Mouse (Mus musculus) MEL (cell line): ENCODE results near the gene Trub1. TPM values are rescaled to one million over a fixed set of nuclear protein-coding genes. Genes with fewer than 3 reads are reported as not detected.

Experiments
- DNase-seq: peaks from one replicate; pipeline ENCODE4 v3.0.0; 2011; ENCODE audit warnings: low read depth, low spot score
- H3K27ac ChIP-seq: 2 replicates; pipeline ENCODE4 v1.5.1; 2012; ENCODE audit warnings: low read depth, mild to moderate bottlenecking, control low read depth, low read length, moderate library complexity; ENCODE audit not compliant: control insufficient read depth
- H3K27me3 ChIP-seq, 2 experiments: fragments of 150-350 bp in 1 of 2; sonication (generic) in 1 of 2; 2 replicates each; pipeline ENCODE4 v1.6.1; 2012; ENCODE audit warnings: low read length in 2 of 2, mild to moderate bottlenecking in 2 of 2, improper control_type of control experiment in 1 of 2, moderate library complexity in 1 of 2; ENCODE audit not compliant: insufficient read depth in 2 of 2, control insufficient read depth in 1 of 2
- H3K36me3 ChIP-seq, 2 experiments: 2 replicates each; pipeline ENCODE4 v1.6.1; 2012 to 2014; ENCODE audit warnings: low read length in 2 of 2, improper control_type of control experiment in 1 of 2, inconsistent platforms in 1 of 2, mild to moderate bottlenecking in 1 of 2; ENCODE audit not compliant: insufficient read depth in 2 of 2, control insufficient read depth in 1 of 2
- H3K4me1 ChIP-seq, 2 experiments: fragments of 150-350 bp in 1 of 2; sonication (generic) in 1 of 2; 2 replicates each; pipeline ENCODE4 v1.6.1; 2012; ENCODE audit warnings: low read length in 2 of 2, improper control_type of control experiment in 1 of 2, mild to moderate bottlenecking in 1 of 2; ENCODE audit not compliant: insufficient read depth in 2 of 2, control insufficient read depth in 1 of 2
- H3K4me3 ChIP-seq, 2 experiments: fragments of 150-350 bp in 1 of 2; sonication (generic) in 1 of 2; 2 replicates each; pipeline ENCODE4 v1.5.1; 2012; ENCODE audit warnings: low read depth in 2 of 2, low read length in 2 of 2, mild to moderate bottlenecking in 2 of 2, moderate library complexity in 2 of 2, control low read depth in 1 of 2, improper control_type of control experiment in 1 of 2; ENCODE audit not compliant: control insufficient read depth in 1 of 2, insufficient read depth in 1 of 2
- H3K79me2 ChIP-seq: 2 replicates; pipeline ENCODE4 v1.6.1; 2012; ENCODE audit warnings: mild to moderate bottlenecking, low read length, moderate library complexity; ENCODE audit not compliant: control insufficient read depth, poor library complexity, insufficient read depth
- H3K9ac ChIP-seq: 2 replicates; pipeline ENCODE4 v1.6.1; 2012; ENCODE audit warnings: low read depth, mild to moderate bottlenecking, control low read depth, low read length, moderate library complexity; ENCODE audit not compliant: control insufficient read depth, poor library complexity, severe bottlenecking
- H3K9me3 ChIP-seq: fragments of 150-350 bp; sonication (generic); replicated peaks from 2 replicates; pipeline ENCODE4 v1.6.1; 2012; ENCODE audit warnings: mild to moderate bottlenecking, low read length, improper control_type of control experiment, moderate library complexity; ENCODE audit not compliant: insufficient read depth
- BHLHE40 ChIP-seq: IDR thresholded peaks from 2 replicates; pipeline ENCODE4 v1.6.1; 2012; ENCODE audit warnings: low read depth, mild to moderate bottlenecking, inconsistent platforms, low read length, improper control_type of control experiment, borderline replicate concordance
- CHD2 ChIP-seq: IDR thresholded peaks from 2 replicates; pipeline ENCODE4 v1.6.1; 2011; ENCODE audit warnings: low read length, improper control_type of control experiment
- CTCF ChIP-seq, 3 experiments: IDR thresholded peaks in 2 of 3; conservative IDR thresholded peaks in 1 of 3; 2 replicates each; pipeline ENCODE4 v1.5.1; 2011 to 2012; ENCODE audit warnings: low read length in 3 of 3, low read depth in 2 of 3, mild to moderate bottlenecking in 2 of 3, improper control_type of control experiment in 1 of 3, inconsistent platforms in 1 of 3, mixed read lengths in 1 of 3, moderate library complexity in 1 of 3; ENCODE audit not compliant: control insufficient read depth in 1 of 3, insufficient read depth in 1 of 3, poor library complexity in 1 of 3, severe bottlenecking in 1 of 3
- E2F4 ChIP-seq: IDR thresholded peaks from 2 replicates; pipeline ENCODE4 v1.6.1; 2011; ENCODE audit warnings: low read depth, low read length, improper control_type of control experiment, borderline replicate concordance
- ELF1 ChIP-seq: IDR thresholded peaks from 2 replicates; pipeline ENCODE4 v1.6.1; 2014; ENCODE audit warnings: low read depth, mild to moderate bottlenecking, inconsistent platforms, low read length, improper control_type of control experiment, moderate library complexity
- EP300 ChIP-seq, 2 experiments: IDR thresholded peaks; 2 replicates each; pipeline ENCODE4 v1.6.1; 2011; ENCODE audit warnings: improper control_type of control experiment in 2 of 2, low read length in 2 of 2, low read depth in 1 of 2, mild to moderate bottlenecking in 1 of 2
- ETS1 ChIP-seq: IDR thresholded peaks from 2 replicates; pipeline ENCODE4 v1.6.1; 2012; ENCODE audit warnings: low read depth, mild to moderate bottlenecking, inconsistent platforms, low read length, improper control_type of control experiment, moderate library complexity
- GABPA ChIP-seq: IDR thresholded peaks from 2 replicates; pipeline ENCODE4 v1.6.1; 2012; ENCODE audit warnings: low read depth, mild to moderate bottlenecking, inconsistent platforms, low read length, improper control_type of control experiment, moderate library complexity
- KAT2A ChIP-seq: conservative IDR thresholded peaks from 2 replicates; pipeline ENCODE4 v1.6.1; 2012; ENCODE audit warnings: low read depth, low read length, improper control_type of control experiment, inconsistent platforms
- MAFK ChIP-seq: IDR thresholded peaks from 2 replicates; pipeline ENCODE4 v1.6.1; 2011; ENCODE audit warnings: low read depth, mild to moderate bottlenecking, low read length, improper control_type of control experiment, borderline replicate concordance
- MAX ChIP-seq: IDR thresholded peaks from 2 replicates; pipeline ENCODE4 v1.6.1; 2011; ENCODE audit warnings: low read length, improper control_type of control experiment
- MAZ ChIP-seq: IDR thresholded peaks from 2 replicates; pipeline ENCODE4 v1.6.1; 2012; ENCODE audit warnings: low read depth, mild to moderate bottlenecking, inconsistent platforms, low read length, improper control_type of control experiment
- MYB ChIP-seq: IDR thresholded peaks from 2 replicates; pipeline ENCODE4 v1.6.1; 2011; ENCODE audit warnings: mild to moderate bottlenecking, low read depth, low read length, improper control_type of control experiment
- NELFE ChIP-seq: IDR thresholded peaks from 2 replicates; pipeline ENCODE4 v1.6.1; 2011; ENCODE audit warnings: low read depth, low read length, improper control_type of control experiment
- NRF1 ChIP-seq: IDR thresholded peaks from 2 replicates; pipeline ENCODE4 v1.6.1; 2014; ENCODE audit warnings: low read depth, mild to moderate bottlenecking, inconsistent platforms, low read length, improper control_type of control experiment, moderate library complexity; ENCODE audit not compliant: poor library complexity, insufficient read depth, severe bottlenecking
- POLR2A ChIP-seq, 2 experiments: IDR thresholded peaks; 2 replicates each; pipeline ENCODE4 v1.6.1; 2011 to 2012; ENCODE audit warnings: low read length in 2 of 2, mild to moderate bottlenecking in 2 of 2, control low read depth in 1 of 2, improper control_type of control experiment in 1 of 2, low read depth in 1 of 2, moderate library complexity in 1 of 2; ENCODE audit not compliant: control insufficient read depth in 1 of 2, insufficient read depth in 1 of 2, poor library complexity in 1 of 2
- SIN3A ChIP-seq: IDR thresholded peaks from 2 replicates; pipeline ENCODE4 v1.6.1; 2012; ENCODE audit warnings: low read length, improper control_type of control experiment, inconsistent platforms
- SMC3 ChIP-seq: IDR thresholded peaks from 2 replicates; pipeline ENCODE4 v1.6.1; 2011; ENCODE audit warnings: low read depth, low read length, improper control_type of control experiment
- TAL1 ChIP-seq: IDR thresholded peaks from 2 replicates; pipeline ENCODE4 v1.6.1; 2012; ENCODE audit warnings: mild to moderate bottlenecking, inconsistent platforms, low read length, moderate library complexity, mixed read lengths
- TBP ChIP-seq: IDR thresholded peaks from 2 replicates; pipeline ENCODE4 v1.8.0; 2011; ENCODE audit warnings: low read depth, low read length, improper control_type of control experiment
- TCF12 ChIP-seq: IDR thresholded peaks from 2 replicates; pipeline ENCODE4 v1.6.1; 2014; ENCODE audit warnings: low read depth, mild to moderate bottlenecking, inconsistent platforms, low read length, improper control_type of control experiment, moderate library complexity
- UBTF ChIP-seq: IDR thresholded peaks from 2 replicates; pipeline ENCODE4 v1.6.1; 2012; ENCODE audit warnings: low read depth, mild to moderate bottlenecking, inconsistent platforms, low read length, improper control_type of control experiment, moderate library complexity, borderline replicate concordance; ENCODE audit not compliant: insufficient read depth
- ZMIZ1 ChIP-seq: IDR thresholded peaks from 2 replicates; pipeline ENCODE4 v1.6.1; 2012; ENCODE audit warnings: low read depth, mild to moderate bottlenecking, inconsistent platforms, low read length, improper control_type of control experiment, moderate library complexity
- ZNF384 ChIP-seq: IDR thresholded peaks from 2 replicates; pipeline ENCODE4 v1.6.1; 2012; ENCODE audit warnings: low read depth, mild to moderate bottlenecking, inconsistent platforms, low read length, improper control_type of control experiment
- polyA plus RNA-seq, 2 experiments: library from polyadenylated mRNA; stranded (reverse) in 1 of 2; unstranded in 1 of 2; fragments of >175 nt in 1 of 2; fragments of >200 nt in 1 of 2; gene quantifications; 2 replicates each; pipeline versions ENCODE4 v1.2.1 to v1.2.4; 2012; ENCODE audit warnings: low replicate concordance in 2 of 2, low read depth in 1 of 2; ENCODE audit not compliant: insufficient read length in 2 of 2, insufficient read depth in 1 of 2, missing spikeins in 1 of 2
- total RNA-seq: library from RNA; depleted of rRNA; stranded (reverse); fragments of 300-350 nt; gene quantifications from 2 replicates; pipeline ENCODE4 v1.2.3, GENCODE M21; 2012

Trub1 gene
- total and polyA plus RNA-seq, 3 experiments = 38.2 to 41.6 TPM; not detected in 1

DNA sequence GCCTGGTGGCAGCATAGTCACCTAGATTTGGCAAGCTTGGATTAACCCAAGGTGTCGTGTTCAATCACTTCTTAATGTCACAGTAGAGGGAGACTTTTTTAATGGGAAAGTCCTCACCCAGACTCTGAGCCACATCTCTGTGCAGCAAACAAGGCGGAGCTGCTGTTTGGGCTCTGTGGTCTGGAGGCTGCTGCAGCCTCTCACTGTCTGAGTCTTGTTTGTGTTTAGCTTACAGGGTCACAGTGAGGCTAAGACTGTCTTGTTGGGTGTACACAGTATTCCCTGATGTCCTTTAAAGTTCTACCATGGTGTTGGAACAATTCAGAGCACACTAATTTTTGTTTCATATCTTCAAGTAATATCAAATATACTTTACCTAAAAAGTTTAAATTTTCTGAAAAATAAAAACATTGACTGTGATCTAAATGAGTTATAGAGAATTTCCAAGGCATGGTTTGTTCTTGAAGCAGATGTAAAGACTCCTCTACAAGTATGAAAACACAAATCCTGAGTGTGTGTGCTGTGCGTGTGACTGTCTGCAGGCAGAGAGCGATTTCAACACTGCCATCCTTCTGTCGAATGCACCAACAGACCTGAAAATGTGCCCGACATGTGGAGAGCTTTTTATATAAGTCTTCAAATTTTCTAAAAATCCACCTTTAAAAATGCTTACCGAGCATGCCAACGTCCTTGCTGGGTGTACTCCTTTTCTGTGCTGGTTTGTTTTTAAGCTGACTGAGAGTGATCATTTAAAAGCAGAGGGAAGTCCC lies 27.4 kb downstream of the Trub1 start:
- no peak for DNase-seq
- Histone ChIP-seq H3K79me2 (no peaks in the 10 kb centered on the region), H3K27ac (no peak overlapping the region), H3K27me3 (no peaks in the 10 kb centered on the region), H3K4me1 (peaks cover 6 to 11% of the 10 kb centered on the region in 2 experiments), H3K36me3 (peaks cover 4 to 13% of the 10 kb centered on the region in 2 experiments), H3K9me3 (no peaks in the 10 kb centered on the region), H3K9ac (no peak overlapping the region), H3K4me3 (no peak overlapping the region)
- TF ChIP-seq MAX = no peak
- no peak for TF ChIP-seq UBTF
- no peak for TF ChIP-seq TAL1
- no peak for TF ChIP-seq MYB
- no peak for TF ChIP-seq SIN3A
- no peak for TF ChIP-seq KAT2A
- no peak for TF ChIP-seq ZNF384
- no peak for TF ChIP-seq CTCF (IDR thresholded peaks at IDR 0.05 in 2 of 3, conservative IDR thresholded peaks at IDR 0.05 in 1 of 3; ENCODE audit: control insufficient read depth in 1 of 3, insufficient read depth in 1 of 3, low read depth in 2 of 3, low read length in 3 of 3, poor library complexity in 1 of 3, severe bottlenecking in 1 of 3)
- TF ChIP-seq GABPA = no peak
- TF ChIP-seq E2F4 = no peak
- no peak for TF ChIP-seq MAFK
- no peak for TF ChIP-seq NELFE
- no peak for TF ChIP-seq NRF1
- TF ChIP-seq TBP = no peak
- no peak for TF ChIP-seq BHLHE40
- no peak for TF ChIP-seq ZMIZ1
- TF ChIP-seq TCF12 = no peak
- TF ChIP-seq ELF1 = no peak

DNA sequence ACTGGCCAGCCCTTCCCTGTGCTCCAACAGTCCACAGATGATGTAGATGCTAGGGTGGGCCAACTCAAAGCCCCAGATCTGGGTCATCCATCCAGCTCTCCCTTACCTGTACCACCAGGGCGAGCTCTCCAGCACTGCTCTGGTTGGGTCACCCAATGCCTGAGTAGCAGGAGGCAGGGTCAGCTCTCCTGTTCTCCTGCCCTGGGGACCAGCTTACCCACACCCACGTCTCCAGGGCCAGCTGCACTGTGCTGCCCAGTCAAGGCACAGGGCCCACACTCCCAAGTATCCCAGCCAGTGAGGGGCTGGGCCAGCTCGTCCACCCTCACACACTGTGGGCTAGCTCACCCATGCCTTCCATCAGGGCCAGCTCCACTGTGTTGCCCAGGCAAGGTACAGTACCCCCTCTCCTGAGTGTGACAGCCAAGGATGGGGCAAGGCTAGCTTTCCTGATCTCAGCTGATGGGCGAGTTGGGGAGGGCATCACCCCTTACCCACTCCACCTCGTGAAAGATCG lies 29.1 kb downstream of the Trub1 start:
- TF ChIP-seq EP300 (IDR thresholded peaks at IDR 0.05; ENCODE audit: low read depth in 1 of 2, low read length in 2 of 2) (no peak), MAX (no peak), POLR2A (IDR thresholded peaks at IDR 0.05; ENCODE audit: control insufficient read depth in 1 of 2, insufficient read depth in 1 of 2, low read depth in 1 of 2, low read length in 2 of 2, poor library complexity in 1 of 2) (no peak), CTCF (IDR thresholded peaks at IDR 0.05 in 2 of 3, conservative IDR thresholded peaks at IDR 0.05 in 1 of 3; ENCODE audit: control insufficient read depth in 1 of 3, insufficient read depth in 1 of 3, low read depth in 2 of 3, low read length in 3 of 3, poor library complexity in 1 of 3, severe bottlenecking in 1 of 3) (no peak), CHD2 (no peak), GABPA (no peak), MAZ (no peak), MYB (no peak), NELFE (no peak), SMC3 (no peak), TCF12 (no peak), ETS1 (no peak), KAT2A (no peak), NRF1 (no peak)
- H3K9me3 ChIP-seq = no peaks in the 10 kb centered on the region
- no peak overlapping the region for H3K4me3 ChIP-seq
- H3K4me1 ChIP-seq = no peaks in the 10 kb centered on the region
- no peaks in the 10 kb centered on the region for H3K79me2 ChIP-seq
- H3K27ac ChIP-seq = no peak overlapping the region
- no peaks in the 10 kb centered on the region for H3K27me3 ChIP-seq
- H3K9ac ChIP-seq = no peak overlapping the region
- DNase-seq = no peak
- peaks cover 4% of the 10 kb centered on the region in 2 experiments; a peak in 3 of 4 replicates for H3K36me3 ChIP-seq
